Mouse (Mus musculus) midbrain, embryonic 16.5 days (tissue): ENCODE results near the gene Tmem270. TPM values are rescaled to one million over a fixed set of nuclear protein-coding genes. Genes with fewer than 3 reads are reported as not detected.

Source experiments
- ATAC-seq: fragments of 200-750 bp; cut with Nextera tagmentation; 2 replicates; pipeline ENCODE4 v1.8.0; 2017; ENCODE audit warnings: moderate TSS enrichment
- H3K27ac ChIP-seq: fragments of 300-500 bp; sonication (generic); 2 replicates; pipeline ENCODE4 v1.5.1; 2014; ENCODE audit warnings: mild to moderate bottlenecking, low read length, mixed read lengths
- H3K27me3 ChIP-seq: fragments of 300-500 bp; sonication (generic); 2 replicates; pipeline ENCODE4 v1.6.1; 2014; ENCODE audit warnings: low read depth, low read length, mixed read lengths; ENCODE audit not compliant: control insufficient read depth, insufficient read depth
- H3K36me3 ChIP-seq: fragments of 300-500 bp; sonication (generic); 2 replicates; pipeline ENCODE4 v1.6.1; 2014; ENCODE audit warnings: mild to moderate bottlenecking, low read length, moderate library complexity, mixed read lengths; ENCODE audit not compliant: control insufficient read depth, insufficient read depth
- H3K4me1 ChIP-seq: fragments of 300-500 bp; sonication (generic); 2 replicates; pipeline ENCODE4 v1.6.1; 2014; ENCODE audit warnings: mild to moderate bottlenecking, low read length, mixed read lengths; ENCODE audit not compliant: control insufficient read depth, insufficient read depth
- H3K4me2 ChIP-seq: fragments of 300-500 bp; sonication (generic); 2 replicates; pipeline ENCODE4 v1.6.1; 2014; ENCODE audit warnings: mild to moderate bottlenecking, low read length, mixed read lengths
- H3K4me3 ChIP-seq: fragments of 300-500 bp; sonication (generic); 2 replicates; pipeline ENCODE4 v1.5.1; 2014; ENCODE audit warnings: low read depth, mild to moderate bottlenecking, low read length, moderate library complexity, mixed read lengths
- H3K9ac ChIP-seq: fragments of 300-500 bp; sonication (generic); 2 replicates; pipeline ENCODE4 v1.6.1; 2014; ENCODE audit warnings: low read depth, low read length, mixed read lengths
- H3K9me3 ChIP-seq: fragments of 300-500 bp; sonication (generic); replicated peaks from 2 replicates; pipeline ENCODE4 v1.6.1; 2014; ENCODE audit warnings: mild to moderate bottlenecking, low read length, mixed read lengths; ENCODE audit not compliant: control insufficient read depth, poor library complexity, severe bottlenecking
- WGBS: fragments of 180-500 bp; shearing (Covaris S2); extraction: QIAGEN DNeasy Blood & Tissue Kit; methylation state at CpG from one replicate; pipeline ENCODE4 v1.1.7; 2014; 5-methylcytosine and 5-hydroxymethylcytosine counted together
- polyA plus RNA-seq: library from polyadenylated mRNA; unstranded; fragments of >200 nt; fragmentation: Nextera tagmentation; extraction: Ambion mirVana; gene quantifications from 2 replicates; pipeline ENCODE4 v1.2.1, GENCODE M21; 2015

The Tmem270 gene
- polyA plus RNA-seq, 1 experiment from 2014 or later: not detected

GRCm38 (mm10) chr5:134876801-134877200 is 29.7 kb downstream of the Tmem270 start:
- H3K4me2 ChIP-seq: no peak overlapping the region
- no peaks in the 10 kb centered on the region for H3K27me3 ChIP-seq
- H3K4me3 ChIP-seq: no peak overlapping the region
- H3K9me3 ChIP-seq: 0 out of 2 replicates have a peak, but pooled peaks cover 3% of the 10 kb centered on the region
- H3K9ac ChIP-seq: no peak overlapping the region
- H3K4me1 ChIP-seq: no peaks in the 10 kb centered on the region
- WGBS: 81% methylated on average over 10 of the region's 10 CpGs
- H3K36me3 ChIP-seq: no peaks in the 10 kb centered on the region
- H3K27ac ChIP-seq: no peak overlapping the region
- no peak for ATAC-seq

GRCm38 (mm10) chr5:134875245-134875644 is 31.3 kb downstream of the Tmem270 start:
- 88% methylated on average over 5 of the region's 5 CpGs for WGBS

GRCm38 (mm10) chr5:134873956-134874879 is 32.3 kb downstream of the Tmem270 start:
- 64% methylated on average over 21 of the region's 21 CpGs for WGBS
- no peak overlapping the region for H3K4me2 ChIP-seq
- H3K9ac ChIP-seq: no peak overlapping the region
- no peaks in the 10 kb centered on the region for H3K27me3 ChIP-seq
- H3K27ac ChIP-seq: no peak overlapping the region
- H3K9me3 ChIP-seq: no peaks in the 10 kb centered on the region
- ATAC-seq: no peak
- H3K4me1 ChIP-seq: no peaks in the 10 kb centered on the region
- H3K4me3 ChIP-seq: no peak overlapping the region
- no peaks in the 10 kb centered on the region for H3K36me3 ChIP-seq

More at GRCm38 (mm10) chr5:134875245-134875644, 31.3 kb downstream of the Tmem270 start:
- H3K4me3 ChIP-seq: no peak overlapping the region
- no peaks in the 10 kb centered on the region for H3K36me3 ChIP-seq
- no peaks in the 10 kb centered on the region for H3K27me3 ChIP-seq
- no peak overlapping the region for H3K9ac ChIP-seq
- no peak for ATAC-seq
- no peak overlapping the region for H3K27ac ChIP-seq
- H3K4me1 ChIP-seq: no peaks in the 10 kb centered on the region
- no peaks in the 10 kb centered on the region for H3K9me3 ChIP-seq
- H3K4me2 ChIP-seq: no peak overlapping the region

DNA sequence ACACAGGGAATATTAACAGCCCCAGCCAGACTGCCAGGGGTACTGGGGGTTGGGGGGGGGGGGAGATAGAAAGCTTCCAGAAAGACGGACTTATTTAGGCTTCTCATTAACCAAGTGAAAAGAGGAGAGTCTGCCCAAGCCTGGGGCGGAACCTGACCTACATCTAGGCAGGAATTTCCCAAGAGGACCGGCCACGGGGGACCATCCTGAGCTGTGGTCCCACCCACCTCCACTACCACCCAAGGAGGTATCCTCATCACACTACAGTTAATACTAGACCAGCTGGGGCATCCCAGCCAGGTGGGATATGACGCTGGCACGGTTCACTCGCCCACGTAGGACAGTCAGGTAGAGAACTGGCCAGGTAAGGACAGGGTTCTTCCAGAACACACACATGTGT is 33.5 kb downstream of the Tmem270 start:
- Histone ChIP-seq H3K9me3 (no peaks in the 10 kb centered on the region), H3K4me1 (no peaks in the 10 kb centered on the region), H3K36me3 (no peaks in the 10 kb centered on the region), H3K4me2 (no peak overlapping the region), H3K9ac (no peak overlapping the region), H3K4me3 (no peak overlapping the region), H3K27me3 (no peaks in the 10 kb centered on the region), H3K27ac (no peak overlapping the region)
- no peak for ATAC-seq
- WGBS: 89% methylated on average over 8 of the region's 8 CpGs

DNA sequence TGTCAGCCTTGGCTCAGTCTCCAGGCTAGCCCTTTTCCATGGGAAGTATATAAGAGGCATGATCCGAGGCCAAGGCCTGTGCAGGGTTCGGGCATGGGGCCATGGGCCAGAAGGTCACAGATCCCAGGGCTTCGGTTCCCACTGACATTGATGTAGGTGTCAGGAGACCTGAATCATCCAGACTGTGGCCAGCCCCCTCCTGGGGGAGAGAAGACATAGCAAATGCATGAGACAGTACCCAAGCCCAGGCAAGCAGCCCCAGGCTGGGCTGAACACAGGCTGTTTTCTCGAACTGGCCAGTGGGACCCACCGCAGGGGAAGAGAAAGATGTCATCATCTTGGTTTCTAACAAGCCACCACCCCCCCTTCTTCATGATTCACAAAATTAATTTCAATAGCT is 33.9 kb downstream of the Tmem270 start:
- no peak overlapping the region for H3K9ac ChIP-seq
- no peaks in the 10 kb centered on the region for H3K27me3 ChIP-seq
- ATAC-seq: no peak
- no peaks in the 10 kb centered on the region for H3K9me3 ChIP-seq
- H3K27ac ChIP-seq: no peak overlapping the region
- WGBS: 77% methylated on average over 5 of the region's 5 CpGs
- H3K4me2 ChIP-seq: no peak overlapping the region
- no peak overlapping the region for H3K4me3 ChIP-seq
- no peaks in the 10 kb centered on the region for H3K36me3 ChIP-seq
- H3K4me1 ChIP-seq: no peaks in the 10 kb centered on the region

DNA sequence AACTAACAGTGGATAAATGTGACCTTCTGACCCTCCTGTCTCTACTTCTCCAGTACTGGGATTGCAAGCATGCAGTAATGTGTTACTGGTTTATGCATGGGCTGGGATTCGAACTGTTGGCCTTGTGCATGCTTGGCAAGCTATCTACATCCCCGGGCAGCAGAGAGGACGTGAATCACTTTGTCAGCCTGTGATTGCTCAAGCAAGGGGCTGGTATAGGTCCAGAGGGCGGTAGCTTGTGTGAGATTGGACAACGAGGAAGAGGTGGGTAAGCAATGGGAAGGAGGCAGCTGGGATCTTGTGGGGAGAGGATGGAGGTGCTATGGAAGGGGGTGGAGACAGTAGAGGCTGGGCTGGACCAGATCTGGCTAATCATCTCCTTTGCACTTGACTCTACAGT is 38.0 kb downstream of the Tmem270 start:
- 83% methylated on average over 5 of the region's 5 CpGs for WGBS
- no peak overlapping the region for H3K27ac ChIP-seq

DNA sequence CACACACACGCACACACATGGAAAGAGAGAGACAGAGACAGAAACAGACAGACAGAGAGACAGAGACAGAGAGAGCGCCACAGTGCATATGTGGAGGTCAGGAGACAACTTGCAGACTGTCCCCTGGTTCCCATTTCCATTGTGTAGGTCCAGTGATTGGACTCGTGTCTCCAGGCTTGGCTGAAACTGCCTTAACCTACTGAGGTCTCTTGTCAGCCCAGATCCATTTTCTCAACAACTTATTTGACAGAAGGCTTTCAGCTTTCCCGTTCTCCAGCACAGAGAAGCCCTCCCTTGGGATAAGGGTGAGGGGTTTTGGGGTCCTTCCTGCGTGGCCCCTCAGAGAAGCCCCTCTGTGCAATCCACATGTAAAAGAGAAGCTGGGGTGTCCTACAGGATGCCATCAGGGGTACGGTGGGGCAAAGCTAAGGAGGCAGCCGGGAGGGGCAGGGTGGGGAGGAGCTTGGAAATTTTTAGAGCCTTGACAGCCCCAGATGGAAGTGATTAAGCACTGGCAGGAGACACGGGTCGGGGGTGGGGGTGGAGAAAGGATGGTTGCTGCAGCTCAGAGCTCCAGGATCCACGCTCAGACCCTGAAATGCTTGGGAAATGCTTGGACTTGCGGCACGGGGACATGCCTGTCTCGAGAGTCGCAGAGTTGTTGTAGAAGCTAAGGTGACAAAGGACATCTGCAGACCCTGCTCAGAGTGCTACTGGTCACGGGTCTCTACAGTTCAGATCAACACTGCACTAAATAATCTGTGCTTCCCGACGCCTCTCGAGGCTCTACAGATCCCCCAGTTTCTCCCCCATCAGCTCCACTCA is 39.0 kb downstream of the Tmem270 start:
- no peak overlapping the region for H3K4me3 ChIP-seq
- no peaks in the 10 kb centered on the region for H3K36me3 ChIP-seq

More for the DNA sequence above, 38.0 kb downstream of the Tmem270 start:
- no peak for ATAC-seq
- H3K4me3 ChIP-seq: no peak overlapping the region
- no peak overlapping the region for H3K9ac ChIP-seq
- no peaks in the 10 kb centered on the region for H3K4me1 ChIP-seq
- no peaks in the 10 kb centered on the region for H3K9me3 ChIP-seq
- no peaks in the 10 kb centered on the region for H3K36me3 ChIP-seq
- no peak overlapping the region for H3K4me2 ChIP-seq
- no peaks in the 10 kb centered on the region for H3K27me3 ChIP-seq

GRCm38 (mm10) chr5:134865158-134865557 is 41.4 kb downstream of the Tmem270 start:
- 70% methylated on average over 8 of the region's 8 CpGs for WGBS
- Histone ChIP-seq H3K27ac (no peak overlapping the region), H3K9me3 (no peaks in the 10 kb centered on the region), H3K4me3 (no peak overlapping the region), H3K27me3 (no peaks in the 10 kb centered on the region), H3K36me3 (no peaks in the 10 kb centered on the region), H3K9ac (no peak overlapping the region), H3K4me1 (no peaks in the 10 kb centered on the region), H3K4me2 (no peak overlapping the region)
- no peak for ATAC-seq

More for the DNA sequence above, 39.0 kb downstream of the Tmem270 start:
- no peak for ATAC-seq
- 72% methylated on average over 18 of the region's 18 CpGs for WGBS
- Histone ChIP-seq H3K27me3 (no peaks in the 10 kb centered on the region), H3K27ac (no peak overlapping the region), H3K9ac (no peak overlapping the region), H3K4me2 (no peak overlapping the region), H3K4me1 (no peaks in the 10 kb centered on the region), H3K9me3 (no peaks in the 10 kb centered on the region)
